Mouse (Mus musculus) gastrocnemius, postnatal 14 days (tissue): ENCODE results near the gene Snx21. TPM values are rescaled to one million over a fixed set of nuclear protein-coding genes. Genes with fewer than 3 reads are reported as not detected.

Experiments
- DNase-seq: peaks from one replicate; pipeline ENCODE4 v3.0.0; 2021; ENCODE audit warnings: mixed read lengths
- intact Hi-C: fragments of 180-260 bp; cut with DNase I; formaldehyde crosslinking; loops from one replicate; pipeline ENCODE4 v1.15.1; 2025; ENCODE audit warnings: low total_unique reads
- total RNA-seq, 2 experiments: library from RNA; stranded (reverse); gene quantifications; 2 replicates each; pipeline ENCODE4 v1.2.3; 2021

The Snx21 gene
- total RNA-seq, 2 experiments from 2014 or later = 18.0 to 18.7 TPM

- intact Hi-C loops = no loop called here
Measured at GRCm38 (mm10) chr2:164767812-164768540, 17.6 kb upstream of the Snx21 start.

GRCm38 (mm10) chr2:164769258-164770037 is 16.2 kb upstream of the Snx21 start, which contains the start of gene Ube2c:
Gene Ube2c, plus strand, starts transcription at chr2:164769898.
- intact Hi-C loops = no loop called here
- DNase-seq = peak; percentile 97

More at GRCm38 (mm10) chr2:164767812-164768540, 17.6 kb upstream of the Snx21 start:
- no peak for DNase-seq

DNA sequence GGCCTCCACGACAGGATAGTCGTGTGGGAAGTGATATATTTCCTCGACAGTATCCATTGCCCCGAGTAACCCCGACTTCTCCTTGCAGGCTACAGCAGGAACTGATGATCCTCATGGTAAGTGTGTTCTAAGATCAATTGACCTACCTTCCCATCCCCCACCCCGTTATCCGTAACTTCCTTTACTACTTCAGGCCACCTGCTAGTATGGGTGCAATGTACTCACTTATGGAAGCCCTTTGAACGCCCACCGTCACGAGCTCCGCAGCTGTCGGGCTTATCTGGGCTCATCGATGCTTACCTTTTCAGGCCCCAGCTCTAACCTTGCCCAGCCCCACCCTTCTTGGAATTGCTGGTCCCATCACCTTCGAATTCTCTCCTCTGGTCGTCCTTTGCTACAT is 15.3 kb upstream of the Snx21 start:
- intact Hi-C loops = no loop called here
- DNase-seq = no peak

DNA sequence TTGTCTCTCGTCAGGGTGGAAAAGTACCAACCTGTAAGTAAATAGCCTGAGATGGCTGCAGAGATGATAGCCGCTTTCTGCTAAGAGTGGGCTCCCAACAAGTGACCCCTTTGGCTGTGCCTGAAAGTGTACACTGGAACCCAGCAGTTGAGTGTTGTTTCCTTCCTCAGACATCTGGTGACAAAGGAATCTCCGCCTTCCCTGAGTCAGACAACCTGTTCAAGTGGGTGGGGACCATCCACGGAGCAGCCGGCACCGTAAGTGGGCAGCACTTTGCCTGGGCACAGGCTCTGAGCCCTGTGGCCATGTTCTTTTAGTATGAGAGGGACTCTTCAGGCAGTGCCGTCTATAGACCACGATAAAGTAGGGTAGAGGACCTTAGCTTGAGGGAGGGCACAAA is 14.5 kb upstream of the Snx21 start:
- DNase-seq = no peak
- intact Hi-C loops = no loop called here

GRCm38 (mm10) chr2:164773229-164773988 is 12.2 kb upstream of the Snx21 start:
- no peak for DNase-seq

GRCm38 (mm10) chr2:164773989-164774364 is 11.6 kb upstream of the Snx21 start:
- intact Hi-C loops = no loop called here
- no peak for DNase-seq

More at GRCm38 (mm10) chr2:164773229-164773988, 12.2 kb upstream of the Snx21 start:
- intact Hi-C loops = no loop called here

- intact Hi-C loops = no loop called here
- no peak for DNase-seq
Measured at GRCm38 (mm10) chr2:164776130-164776529, 9.5 kb upstream of the Snx21 start.

GRCm38 (mm10) chr2:164776801-164777200 is 8.8 kb upstream of the Snx21 start:
- no peak for DNase-seq
- intact Hi-C loops = no loop called here

DNA sequence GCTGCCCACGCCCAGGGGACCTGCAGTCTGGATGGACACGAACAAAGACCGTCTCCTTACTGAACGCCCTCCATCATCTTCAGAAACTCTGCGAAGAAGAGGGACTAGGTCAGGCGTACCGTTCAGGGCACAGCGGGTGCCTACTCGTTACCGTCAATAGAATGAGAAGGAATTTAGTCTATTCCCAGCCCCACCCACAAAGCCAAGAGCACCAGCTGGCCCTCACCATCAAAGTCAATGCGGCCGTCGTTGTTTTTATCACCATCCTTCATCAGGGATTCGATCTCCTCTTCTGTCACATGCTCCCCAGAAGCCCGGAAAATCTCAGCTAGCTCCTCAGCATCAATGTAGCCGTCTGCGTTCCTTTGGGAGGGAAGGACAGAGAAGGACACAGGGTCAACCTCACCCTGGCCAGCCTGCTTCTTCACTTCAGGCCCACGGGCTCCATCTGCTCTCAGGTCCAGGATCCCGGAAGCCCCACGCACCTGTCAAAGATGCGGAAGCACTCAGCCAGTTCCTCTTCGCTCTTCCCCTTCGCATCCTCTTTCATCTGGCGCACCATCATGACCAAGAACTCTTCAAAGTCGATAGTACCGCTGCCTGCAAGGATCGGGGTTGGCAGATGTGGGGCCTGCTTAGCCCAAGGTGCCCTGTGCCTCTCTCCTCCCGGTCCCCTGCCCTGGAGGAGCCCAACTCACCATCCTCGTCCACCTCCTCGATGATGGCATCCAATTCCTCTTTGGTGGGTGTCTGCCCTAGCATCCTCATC is 8.2 kb upstream of the Snx21 start:
- DNase-seq = no peak
- intact Hi-C loops = no loop called here

DNA sequence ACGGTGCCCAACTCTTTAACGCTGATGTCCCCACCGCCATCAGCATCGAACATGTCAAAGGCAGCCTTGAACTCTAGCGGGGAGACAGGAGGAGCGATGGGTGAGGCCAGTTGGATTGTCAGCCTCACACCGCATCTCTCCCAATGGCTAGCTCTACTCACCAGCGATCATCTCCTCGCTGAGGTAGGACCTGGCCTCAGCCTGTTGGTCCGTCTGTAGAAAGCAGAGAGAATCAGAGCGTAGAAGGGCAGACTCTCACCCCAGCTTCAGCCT is 7.7 kb upstream of the Snx21 start:
- intact Hi-C loops = no loop called here

GRCm38 (mm10) chr2:164778809-164779208 is 6.8 kb upstream of the Snx21 start:
- peak; percentile 70 for DNase-seq
- intact Hi-C loops = no loop called here

More for the DNA sequence above, 7.7 kb upstream of the Snx21 start:
- DNase-seq = no peak

GRCm38 (mm10) chr2:164779481-164780086 is 6.0 kb upstream of the Snx21 start, which contains the start of gene Tnnc2:
Gene Tnnc2, minus strand, starts transcription at chr2:164779967.
- DNase-seq = peak; percentile 68
- intact Hi-C loops = no loop called here

- intact Hi-C loops = no loop called here
- peak; percentile 69 for DNase-seq
Measured at GRCm38 (mm10) chr2:164781876-164782275, 3.7 kb upstream of the Snx21 start.

GRCm38 (mm10) chr2:164783926-164784581 is 1.6 kb upstream of the Snx21 start:
- no peak for DNase-seq
- intact Hi-C loops = no loop called here

DNA sequence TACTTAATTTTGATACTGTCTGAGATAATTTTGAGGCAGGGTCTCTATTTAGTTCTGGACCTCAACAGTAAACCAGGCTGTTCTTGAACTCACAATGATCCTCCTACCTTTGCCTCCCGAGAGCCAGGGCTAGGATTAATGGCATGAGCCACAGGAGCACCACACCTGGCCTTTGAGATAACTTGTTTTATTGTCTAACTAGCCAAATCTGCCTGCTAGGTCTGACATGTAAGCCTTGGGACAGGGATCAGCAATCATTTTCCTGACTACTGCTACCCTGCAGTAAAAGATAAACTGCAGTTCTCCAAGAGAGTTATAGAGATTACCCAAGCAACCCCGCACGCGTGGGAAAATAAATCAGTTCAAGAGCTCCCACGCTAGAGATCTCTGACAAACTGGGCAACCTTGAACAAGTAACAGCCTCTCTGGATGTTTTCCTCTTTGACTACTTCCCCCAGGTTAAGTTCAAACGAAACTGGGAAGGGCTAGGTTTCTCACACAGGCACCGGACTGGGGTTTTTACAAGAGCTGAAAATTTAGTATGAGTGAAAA is 678 bp upstream of the Snx21 start:
- intact Hi-C loops = no loop called here
- DNase-seq = no peak

GRCm38 (mm10) chr2:164786388-164786885 is 814 bp downstream of the Snx21 start:
- DNase-seq = no peak
- intact Hi-C loops = no loop called here

DNA sequence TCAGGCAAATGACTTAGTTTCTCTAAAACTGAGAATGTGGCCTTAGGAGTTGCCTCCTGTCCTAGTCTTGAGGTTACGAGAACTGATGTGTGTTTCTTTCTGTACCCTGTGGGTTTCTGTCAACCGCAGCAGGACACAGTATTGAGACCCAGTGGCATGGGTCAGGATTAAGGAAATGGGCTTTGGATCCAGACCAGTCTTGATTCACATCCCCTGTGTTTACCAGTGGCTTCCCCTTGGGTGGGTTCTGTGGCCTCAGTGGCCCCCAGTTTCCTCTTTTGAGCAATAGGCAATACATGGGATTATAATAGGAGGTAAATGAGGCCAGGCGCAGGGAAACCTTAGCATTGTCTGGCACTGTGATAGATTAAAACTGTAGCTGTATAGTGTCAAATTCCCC is 1.4 kb downstream of the Snx21 start:
- intact Hi-C loops = no loop called here
- DNase-seq = no peak

DNA sequence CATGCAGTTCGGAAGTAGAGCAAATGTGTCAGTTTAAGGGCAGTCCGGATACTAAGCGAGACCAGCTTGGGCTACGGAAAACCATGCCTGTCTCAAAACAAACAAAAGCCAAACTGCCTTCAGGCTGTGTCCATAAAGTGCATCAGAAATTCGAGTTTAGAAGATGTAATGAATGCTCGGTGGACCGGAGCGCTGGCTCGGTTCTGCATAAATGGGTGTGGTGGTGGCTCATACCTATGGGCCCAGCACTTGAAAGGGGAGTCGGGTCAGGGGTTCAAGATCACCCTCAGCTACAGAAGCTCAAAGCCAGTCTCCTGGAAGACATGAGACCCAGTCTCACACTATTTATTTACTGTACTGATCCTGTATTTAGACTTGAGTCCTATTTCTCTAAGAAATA is 2.2 kb downstream of the Snx21 start:
- intact Hi-C loops = no loop called here
- DNase-seq = no peak
